Mouse (Mus musculus): ENCODE data around the gene Hoxd1. TPM values are rescaled to one million over a fixed set of nuclear protein-coding genes. Genes with fewer than 3 reads are reported as not detected.

The Hoxd1 gene
- polyA plus RNA-seq, 1 experiment from 2014 or later: 1.00 TPM

GRCm38 (mm10) chr2:74760146-74760545 is 2.6 kb upstream of the Hoxd1 start:
- WGBS: 30% methylated on average over 1 of the region's 1 CpGs
- H3K4me3 ChIP-seq (ENCODE audit: low read length): no peak overlapping the region
- no peak overlapping the region for H3K9ac ChIP-seq (replicated peaks; ENCODE audit: low read length)
- H3K4me2 ChIP-seq (replicated peaks; ENCODE audit: low read depth, low read length): no peak overlapping the region
- H3K4me1 ChIP-seq (ENCODE audit: insufficient read depth, low read length): peaks cover 18% of the 10 kb centered on the region
- H3K9me3 ChIP-seq (ENCODE audit: low read length): no peaks in the 10 kb centered on the region
- ATAC-seq (ENCODE audit: low FRiP score, low TSS enrichment): no peak
- no peaks in the 10 kb centered on the region for H3K36me3 ChIP-seq (ENCODE audit: insufficient read depth, low read length)
- no peak overlapping the region for H3K27ac ChIP-seq (ENCODE audit: low read length)
- peaks cover 42% of the 10 kb centered on the region for H3K27me3 ChIP-seq (ENCODE audit: insufficient read depth, low read length)

DNA sequence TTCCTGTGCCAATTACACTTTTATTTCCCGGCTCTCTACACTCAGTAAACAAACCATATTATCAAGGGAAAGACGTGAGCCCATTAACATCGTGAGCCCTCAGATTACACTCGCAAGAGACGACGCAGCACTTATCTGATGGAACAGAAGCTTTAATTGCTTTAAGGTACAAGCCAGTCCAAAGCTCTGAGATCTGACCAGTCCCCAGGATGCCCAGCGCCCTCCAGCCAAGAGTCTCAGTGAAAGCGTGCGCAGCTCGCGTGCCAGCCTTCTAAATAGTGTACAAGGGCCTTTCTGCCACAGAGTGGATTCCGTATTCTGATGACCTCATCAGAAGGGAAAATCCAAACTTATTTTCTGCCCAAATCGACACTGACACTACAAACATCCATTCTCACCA is 839 bp upstream of the Hoxd1 start:
- peaks cover 18% of the 10 kb centered on the region for H3K4me1 ChIP-seq (ENCODE audit: insufficient read depth, low read length)
- no peak overlapping the region for H3K27ac ChIP-seq (ENCODE audit: low read length)
- H3K27me3 ChIP-seq (ENCODE audit: insufficient read depth, low read length): peaks cover 42% of the 10 kb centered on the region
- H3K36me3 ChIP-seq (ENCODE audit: insufficient read depth, low read length): no peaks in the 10 kb centered on the region
- 3% methylated on average over 13 of the region's 13 CpGs for whole genome bisulfite sequencing
- peak overlapping the region; percentile 63 for H3K4me3 ChIP-seq (ENCODE audit: low read length)
- H3K9ac ChIP-seq (replicated peaks; ENCODE audit: low read length): no peak overlapping the region
- H3K9me3 ChIP-seq (ENCODE audit: low read length): no peaks in the 10 kb centered on the region
- H3K4me2 ChIP-seq (replicated peaks; ENCODE audit: low read depth, low read length): peak overlapping the region; percentile 98
- no peak; the same call in 1 of the 2 replicates for ATAC-seq (ENCODE audit: low FRiP score, low TSS enrichment)

DNA sequence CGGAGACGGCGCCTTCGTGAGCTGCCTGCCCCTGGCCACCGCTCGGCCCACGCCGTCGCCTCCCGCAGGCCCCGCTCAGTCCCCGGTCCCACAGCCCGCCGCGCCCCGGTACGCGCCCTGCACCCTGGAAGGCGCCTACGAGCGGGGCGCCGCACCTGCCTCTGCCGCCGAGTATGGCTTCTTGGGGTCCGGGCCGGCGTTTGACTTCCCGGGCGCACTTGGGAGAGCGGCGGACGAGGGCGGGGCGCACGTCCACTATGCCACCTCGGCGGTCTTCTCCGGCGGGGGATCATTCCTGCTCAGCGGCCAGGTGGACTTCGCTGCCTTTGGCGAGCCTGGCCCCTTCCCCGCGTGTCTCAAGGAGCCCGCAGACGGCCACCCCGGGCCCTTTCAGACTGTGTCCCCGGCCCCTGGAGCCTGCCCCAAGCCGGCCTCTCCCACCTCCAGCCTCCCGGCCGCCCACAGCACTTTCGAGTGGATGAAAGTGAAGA is 510 bp downstream of the Hoxd1 start:
- Histone ChIP-seq H3K9me3 (ENCODE audit: low read length) (no peaks in the 10 kb centered on the region), H3K27ac (ENCODE audit: low read length) (no peak overlapping the region), H3K4me3 (ENCODE audit: low read length) (peak overlapping the region; percentile 63), H3K9ac (replicated peaks; ENCODE audit: low read length) (peak overlapping the region; percentile 66), H3K4me2 (replicated peaks; ENCODE audit: low read depth, low read length) (peak overlapping the region; percentile 98), H3K4me1 (ENCODE audit: insufficient read depth, low read length) (peaks cover 18% of the 10 kb centered on the region), H3K27me3 (ENCODE audit: insufficient read depth, low read length) (peaks cover 42% of the 10 kb centered on the region), H3K36me3 (ENCODE audit: insufficient read depth, low read length) (no peaks in the 10 kb centered on the region)
- ATAC-seq (ENCODE audit: low FRiP score, low TSS enrichment): no peak
- under 1% methylated on average over 48 of the region's 53 CpGs for WGBS

DNA sequence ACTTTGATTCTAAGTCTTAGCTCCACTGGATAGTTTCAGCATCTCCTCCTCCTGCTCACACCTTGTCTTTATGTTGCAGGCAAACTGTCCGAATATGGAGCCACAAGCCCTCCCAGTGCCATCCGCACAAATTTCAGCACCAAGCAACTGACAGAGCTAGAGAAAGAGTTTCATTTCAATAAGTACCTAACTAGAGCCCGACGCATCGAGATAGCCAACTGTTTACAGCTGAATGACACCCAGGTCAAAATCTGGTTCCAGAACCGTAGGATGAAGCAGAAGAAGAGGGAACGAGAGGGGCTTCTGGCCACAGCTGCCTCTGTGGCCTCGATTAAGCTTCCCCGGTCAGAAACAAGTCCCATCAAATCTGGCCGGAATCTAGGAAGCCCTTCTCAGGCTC is 1.2 kb downstream of the Hoxd1 start:
- WGBS: 41% methylated on average over 10 of the region's 10 CpGs
- Histone ChIP-seq H3K9me3 (ENCODE audit: low read length) (no peaks in the 10 kb centered on the region), H3K4me2 (replicated peaks; ENCODE audit: low read depth, low read length) (peak overlapping the region; percentile 98), H3K27me3 (ENCODE audit: insufficient read depth, low read length) (peaks cover 42% of the 10 kb centered on the region), H3K27ac (ENCODE audit: low read length) (no peak overlapping the region), H3K36me3 (ENCODE audit: insufficient read depth, low read length) (no peaks in the 10 kb centered on the region), H3K4me1 (ENCODE audit: insufficient read depth, low read length) (peaks cover 18% of the 10 kb centered on the region), H3K9ac (replicated peaks; ENCODE audit: low read length) (peak overlapping the region; percentile 66; the same call in 1 of the 2 replicates), H3K4me3 (ENCODE audit: low read length) (peak overlapping the region; percentile 63; the same call in 1 of the 2 replicates)
- ATAC-seq (ENCODE audit: low FRiP score, low TSS enrichment): no peak

DNA sequence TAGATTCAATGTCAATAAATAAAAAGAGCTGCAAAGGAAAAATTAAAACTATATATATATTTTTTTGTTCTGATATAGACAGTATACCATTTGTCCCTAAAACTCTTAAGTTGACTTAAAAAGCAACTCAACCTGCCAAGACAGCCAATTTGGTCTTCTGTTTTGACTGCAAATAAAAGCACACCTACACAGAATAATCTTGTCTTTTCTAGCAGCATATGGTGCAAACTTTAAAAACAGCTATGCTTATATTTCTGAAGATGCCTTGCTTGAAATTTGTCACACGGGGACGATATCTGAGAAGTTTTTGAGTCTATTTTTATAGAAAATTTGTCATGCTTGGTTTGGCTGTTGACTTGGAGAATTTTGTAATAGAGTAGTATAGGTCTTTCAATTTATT is 11.6 kb downstream of the Hoxd1 start:
- H3K9ac ChIP-seq (replicated peaks; ENCODE audit: low read length): no peak overlapping the region
- no peak for ATAC-seq (ENCODE audit: low FRiP score, low TSS enrichment)

GRCm38 (mm10) chr2:74777536-74778275 is 14.9 kb downstream of the Hoxd1 start:
- WGBS: 76% methylated on average over 13 of the region's 13 CpGs
- Histone ChIP-seq H3K9me3 (ENCODE audit: low read length) (no peaks in the 10 kb centered on the region), H3K4me1 (ENCODE audit: insufficient read depth, low read length) (no peaks in the 10 kb centered on the region), H3K27ac (ENCODE audit: low read length) (no peak overlapping the region), H3K4me3 (ENCODE audit: low read length) (no peak overlapping the region), H3K4me2 (replicated peaks; ENCODE audit: low read depth, low read length) (no peak overlapping the region), H3K36me3 (ENCODE audit: insufficient read depth, low read length) (no peaks in the 10 kb centered on the region), H3K27me3 (ENCODE audit: insufficient read depth, low read length) (no peaks in the 10 kb centered on the region), H3K9ac (replicated peaks; ENCODE audit: low read length) (no peak overlapping the region)
- no peak for ATAC-seq (ENCODE audit: low FRiP score, low TSS enrichment)

More for the DNA sequence above, 11.6 kb downstream of the Hoxd1 start:
- no peak overlapping the region for H3K4me2 ChIP-seq (replicated peaks; ENCODE audit: low read depth, low read length)
- H3K27ac ChIP-seq (ENCODE audit: low read length): no peak overlapping the region
- 78% methylated on average over 2 of the region's 2 CpGs for WGBS
- H3K4me3 ChIP-seq (ENCODE audit: low read length): no peak overlapping the region
- H3K27me3 ChIP-seq (ENCODE audit: insufficient read depth, low read length): no peaks in the 10 kb centered on the region
- H3K4me1 ChIP-seq (ENCODE audit: insufficient read depth, low read length): no peaks in the 10 kb centered on the region
- no peaks in the 10 kb centered on the region for H3K36me3 ChIP-seq (ENCODE audit: insufficient read depth, low read length)
- no peaks in the 10 kb centered on the region for H3K9me3 ChIP-seq (ENCODE audit: low read length)

- no peak overlapping the region for H3K27ac ChIP-seq (ENCODE audit: low read length)
- H3K36me3 ChIP-seq (ENCODE audit: insufficient read depth, low read length): no peaks in the 10 kb centered on the region
- WGBS: 81% methylated on average over 5 of the region's 5 CpGs
- H3K27me3 ChIP-seq (ENCODE audit: insufficient read depth, low read length): no peaks in the 10 kb centered on the region
- no peaks in the 10 kb centered on the region for H3K9me3 ChIP-seq (ENCODE audit: low read length)
- H3K4me2 ChIP-seq (replicated peaks; ENCODE audit: low read depth, low read length): no peak overlapping the region
- H3K4me1 ChIP-seq (ENCODE audit: insufficient read depth, low read length): no peaks in the 10 kb centered on the region
- ATAC-seq (ENCODE audit: low FRiP score, low TSS enrichment): no peak
- no peak overlapping the region for H3K9ac ChIP-seq (replicated peaks; ENCODE audit: low read length)
- H3K4me3 ChIP-seq (ENCODE audit: low read length): no peak overlapping the region
Observed at GRCm38 (mm10) chr2:74781386-74781785, 18.6 kb downstream of the Hoxd1 start.

DNA sequence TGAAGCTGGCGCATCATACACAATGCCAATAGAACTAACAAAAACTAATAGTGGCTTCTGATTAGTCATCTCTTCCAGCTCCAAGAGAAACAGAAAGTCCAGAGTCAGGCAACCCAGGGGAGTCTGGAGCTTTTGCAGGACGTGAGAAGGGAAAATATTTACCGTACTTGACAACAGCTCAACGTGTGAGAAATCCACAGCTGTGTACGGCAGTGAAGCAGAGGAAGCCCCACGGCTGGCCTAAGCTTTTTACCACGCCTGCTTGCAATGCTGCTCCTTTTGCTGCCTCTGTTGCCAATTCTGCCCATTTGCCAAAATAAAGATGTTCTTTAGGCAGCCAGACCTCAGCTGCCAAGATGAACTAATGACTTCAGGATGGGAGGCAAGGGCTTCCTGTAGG is 32.8 kb downstream of the Hoxd1 start:
- Histone ChIP-seq H3K9ac (replicated peaks; ENCODE audit: low read length) (no peak overlapping the region), H3K4me3 (ENCODE audit: low read length) (no peak overlapping the region), H3K27me3 (ENCODE audit: insufficient read depth, low read length) (no peaks in the 10 kb centered on the region), H3K4me1 (ENCODE audit: insufficient read depth, low read length) (no peaks in the 10 kb centered on the region), H3K9me3 (ENCODE audit: low read length) (no peaks in the 10 kb centered on the region), H3K36me3 (ENCODE audit: insufficient read depth, low read length) (no peaks in the 10 kb centered on the region), H3K4me2 (replicated peaks; ENCODE audit: low read depth, low read length) (no peak overlapping the region), H3K27ac (ENCODE audit: low read length) (no peak overlapping the region)
- no peak for ATAC-seq (ENCODE audit: low FRiP score, low TSS enrichment)
- WGBS: 31% methylated on average over 7 of the region's 7 CpGs

DNA sequence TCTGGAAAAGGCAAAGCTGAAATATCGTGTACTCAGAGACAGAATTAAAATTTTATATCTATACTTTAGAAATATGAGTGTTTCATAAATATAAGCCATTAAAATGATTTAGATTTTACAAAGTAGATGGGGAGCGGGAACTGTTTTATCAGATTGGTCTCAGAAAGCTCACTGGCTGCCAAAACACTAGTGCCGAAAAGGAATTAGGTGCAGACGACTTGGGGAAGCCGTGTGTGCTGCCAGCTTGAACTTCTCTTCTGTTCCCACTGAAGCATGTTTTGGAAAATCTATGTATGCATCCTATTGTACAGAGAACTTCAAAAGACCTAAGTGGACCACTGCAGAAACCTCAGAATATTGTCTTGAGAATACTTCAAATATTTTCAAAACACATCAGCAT is 45.7 kb downstream of the Hoxd1 start:
- no peak overlapping the region for H3K27ac ChIP-seq (ENCODE audit: low read length)
- H3K27me3 ChIP-seq (ENCODE audit: insufficient read depth, low read length): no peaks in the 10 kb centered on the region
- no peak overlapping the region for H3K9ac ChIP-seq (replicated peaks; ENCODE audit: low read length)
- no peaks in the 10 kb centered on the region for H3K9me3 ChIP-seq (ENCODE audit: low read length)
- H3K4me1 ChIP-seq (ENCODE audit: insufficient read depth, low read length): peaks cover 5% of the 10 kb centered on the region; the same call in 1 of the 2 replicates
- no peaks in the 10 kb centered on the region for H3K36me3 ChIP-seq (ENCODE audit: insufficient read depth, low read length)
- WGBS: 70% methylated on average over 5 of the region's 5 CpGs
- H3K4me2 ChIP-seq (replicated peaks; ENCODE audit: low read depth, low read length): no peak overlapping the region
- no peak overlapping the region for H3K4me3 ChIP-seq (ENCODE audit: low read length)
- ATAC-seq (ENCODE audit: low FRiP score, low TSS enrichment): no peak
